Mouse (Mus musculus) cerebellum, adult (tissue): Measurements from ENCODE around the gene Abca8b.
"Not testable (repeated sequence)": the region's sequence is repeated elsewhere in the genome, so short reads cannot be mapped to it uniquely, and the experiment has no call there.

Experiments used
- ATAC-seq: cut with Nextera tagmentation; 2 replicates; pipeline ENCODE4 v1.9.2; 2017; ENCODE audit warnings: mild to moderate bottlenecking, moderate library complexity, mixed read lengths; ENCODE audit not compliant: insufficient number of reproducible peaks, low FRiP score, low TSS enrichment

Abca8b gene

GRCm38 (mm10) chr11:109995624-109996023 is at the start of gene Abca8b:
Gene Abca8b, minus strand, starts transcription at chr11:109995845.
- ATAC-seq = peak; percentile 93

- no peak for ATAC-seq
These were observed 42.1 kb upstream of the Abca8b start for GRCm38 (mm10) chr11:110037795-110038194.

GRCm38 (mm10) chr11:110028913-110029695 is 33.5 kb upstream of the Abca8b start:
- no peak for ATAC-seq

- no peak for ATAC-seq
These were observed 15.3 kb upstream of the Abca8b start for GRCm38 (mm10) chr11:110010836-110011546.

- peak; percentile 31; the same call in 1 of the 2 replicates for ATAC-seq
These were observed 632 bp downstream of the Abca8b start for GRCm38 (mm10) chr11:109995013-109995412.

GRCm38 (mm10) chr11:109994014-109994413 is 1.6 kb downstream of the Abca8b start:
- no peak for ATAC-seq

GRCm38 (mm10) chr11:109991270-109991669 is 4.4 kb downstream of the Abca8b start:
- no peak for ATAC-seq

- ATAC-seq = no peak
These were observed 5.4 kb downstream of the Abca8b start for GRCm38 (mm10) chr11:109990256-109990655.

GRCm38 (mm10) chr11:109988164-109988563 is 7.5 kb downstream of the Abca8b start:
- ATAC-seq = no peak

GRCm38 (mm10) chr11:109987460-109988072 is 8.1 kb downstream of the Abca8b start:
- not testable (repeated sequence) for ATAC-seq

- ATAC-seq = peak; percentile 56; the same call in 1 of the 2 replicates
These were observed 13.8 kb downstream of the Abca8b start for GRCm38 (mm10) chr11:109981872-109982271.

- no peak for ATAC-seq
These were observed 25.1 kb downstream of the Abca8b start for GRCm38 (mm10) chr11:109970521-109970920.

GRCm38 (mm10) chr11:109961495-109962492 is 33.9 kb downstream of the Abca8b start:
- no peak for ATAC-seq

- no peak for ATAC-seq
These were observed 40.5 kb downstream of the Abca8b start for GRCm38 (mm10) chr11:109955185-109955584.

- no peak for ATAC-seq
These were observed 58.7 kb downstream of the Abca8b start for GRCm38 (mm10) chr11:109936915-109937314.

GRCm38 (mm10) chr11:109933207-109933606 is 62.4 kb downstream of the Abca8b start:
- ATAC-seq = not testable (repeated sequence)

- no peak for ATAC-seq
These were observed 67.2 kb downstream of the Abca8b start for GRCm38 (mm10) chr11:109928489-109928888.

GRCm38 (mm10) chr11:109926718-109927680 is 68.6 kb downstream of the Abca8b start:
- no peak for ATAC-seq

- no peak for ATAC-seq
These were observed 73.4 kb downstream of the Abca8b start for GRCm38 (mm10) chr11:109922236-109922635.
